Comparison of ENCODE assay signal across 14 mouse cellular contexts in the genomic region with DNA sequence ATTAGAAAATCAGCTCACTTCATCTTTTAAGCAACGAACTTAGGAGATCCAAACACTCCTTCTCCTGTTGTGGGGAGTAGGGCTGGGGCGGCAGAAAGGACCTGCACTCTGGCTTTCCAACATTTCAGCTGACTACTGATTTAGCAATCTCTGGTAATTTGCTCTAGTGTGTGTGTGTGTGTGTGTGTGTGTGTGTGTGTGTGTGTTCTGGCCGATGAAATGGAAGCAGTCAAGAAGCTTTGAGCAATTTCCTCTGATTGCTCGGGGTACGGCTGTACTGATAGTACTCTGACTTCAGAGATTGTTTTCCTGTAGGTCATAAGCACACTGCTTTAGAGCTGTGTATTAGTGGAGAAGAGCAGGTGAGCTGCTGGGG. TPM values are rescaled to one million over a fixed set of nuclear protein-coding genes. Genes with fewer than 3 reads are reported as not detected.
DNase-seq lines count a peak whose midpoint lies in the region; ATAC-seq and TF ChIP-seq lines count a peak whose summit lies in the region.
"Had no signal": no experiment of that assay in that cellular context is flagged by ENCODE, and none has a peak within 500 bp of the region (broad histone marks: within the 10 kb centered on the region; RNA-seq: fewer than 3 reads in every experiment).

No protein-coding gene starts in this region.

- H3K4me1 ChIP-seq in heart, embryonic 11.5 days (ENCODE audit: control insufficient read depth, insufficient read depth, low read length): no peaks in the 10 kb centered on the region

- peaks cover 7% of the 10 kb centered on the region for H3K27me3 ChIP-seq in heart, embryonic 11.5 days (ENCODE audit: control insufficient read depth, insufficient read depth, low read length)
- H3K27me3 ChIP-seq: CH12.LX had no signal

- intact Hi-C loops in left cerebral cortex, adult 2 months (cut with DNase I): loop anchor here (5.0 to 10.0 kb wide), 4 partner anchors 52 to 235 kb away; a partner anchor contains a TSS
- intact Hi-C loops in left cerebral cortex, postnatal 14 days (cut with DNase I): no loop called here

- H3K9me3 ChIP-seq in heart, embryonic 11.5 days (replicated peaks; ENCODE audit: control insufficient read depth, low read length): no peaks in the 10 kb centered on the region
- H3K9me3 ChIP-seq: megakaryocyte, embryonic 14.5 days had no signal

- no peak overlapping the region for H3K9ac ChIP-seq in heart, embryonic 11.5 days (ENCODE audit: low read depth, low read length)
- H3K9ac ChIP-seq: liver, embryonic 14.5 days had no signal

- no peaks in the 10 kb centered on the region for H3K36me3 ChIP-seq in heart, embryonic 11.5 days (ENCODE audit: control insufficient read depth, insufficient read depth, low read length)

- 45% methylated on average over 5 of the region's 5 CpGs for WGBS in heart, embryonic 11.5 days (ENCODE audit: insufficient replicate concordance)

- DNase-seq in heart, adult 18-20 months: peak; percentile 48 to 66
- DNase-seq in left cerebral cortex, adult 2 months (ENCODE audit: extremely low spot score in 1 of 2, low spot score in 2 of 2): no peak
- DNase-seq in left cerebral cortex, postnatal 14 days (ENCODE audit: low spot score in 2 of 2): no peak
- DNase-seq in lung, postnatal 25 days (ENCODE audit: low spot score): peak; percentile 16
- no peak for DNase-seq in MN1 (ENCODE audit: low spot score)
- DNase-seq: adrenal gland, postnatal 14 days; kidney, adult 9 months; left cerebral cortex, postnatal 4 days had no signal

- no peak for ATAC-seq in heart, embryonic 11.5 days (replicated peaks; ENCODE audit: insufficient number of reproducible peaks, low FRiP score, low TSS enrichment)
- peak; percentile 38 for ATAC-seq in granulocyte monocyte progenitor cell, adult 5-6 weeks (replicated peaks; ENCODE audit: poor library complexity, severe bottlenecking)

- H3K4me3 ChIP-seq in heart, embryonic 11.5 days (ENCODE audit: low read depth, low read length): no peak overlapping the region
- no peak overlapping the region for H3K4me3 ChIP-seq in left cerebral cortex, adult 2 months
- H3K4me3 ChIP-seq: erythroblast, embryonic 14.5 days; megakaryocyte, embryonic 14.5 days had no signal

- H3K27ac ChIP-seq in heart, embryonic 11.5 days (ENCODE audit: low read depth, low read length): no peak overlapping the region
- peak overlapping the region; percentile 50; the same call in 1 of the 2 replicates for H3K27ac ChIP-seq in left cerebral cortex, adult 2 months
- H3K27ac ChIP-seq: liver, embryonic 14.5 days had no signal

- no peak overlapping the region for H3K4me2 ChIP-seq in heart, embryonic 11.5 days

- no peak for TF ChIP-seq CTCF in left cerebral cortex, adult 2 months (IDR thresholded peaks at IDR 0.05)

RNA-seq across cellular contexts. Expression of a gene that starts 53.5 kb away (rescaled TPM):
- total RNA-seq in heart, adult 18-20 months (2021): under 1 TPM; 0.23 to 0.27 TPM
- polyA plus RNA-seq in heart, embryonic 11.5 days (2014; fragmentation: Nextera tagmentation; extraction: Ambion mirVana): 0.06 TPM in 1 of 2 replicates, not detected in the other
- under 1 TPM; 0.23 to 0.66 TPM for total RNA-seq in left cerebral cortex, adult 2 months (2021)
- total RNA-seq in left cerebral cortex, postnatal 14 days (2021): under 1 TPM; 0.36 to 0.68 TPM
- total RNA-seq in granulocyte monocyte progenitor cell, adult 5-6 weeks (2014; fragmentation: Nextera tagmentation): not detected in 2 replicates
- not detected in 2 replicates for total RNA-seq in granulocyte monocyte progenitor cell, adult 5-6 weeks (2017)
- polyA plus RNA-seq: erythroblast, embryonic 14.5 days had no signal

Comparison
In these comparisons a context has a peak if more than half of its experiments do, and no peak if none do; other contexts are left out.
1. DNase-seq: peak in heart, adult 18-20 months (2 of 2) and lung, postnatal 25 days (single experiment); none in left cerebral cortex, adult 2 months (0 of 2), left cerebral cortex, postnatal 14 days (0 of 2) and MN1 (single experiment).